Mouse (Mus musculus) gonadal fat pad, adult 2 months (tissue): ENCODE measurements at regions not wholly inside any gene's neighbourhood (a gene's known extent, or its start where the extent isn't known, plus 50 kb on each side); places are given as distances from the start of the nearest gene placed in this dataset.

ENCODE experiments used
- DNase-seq: peaks from one replicate; pipeline ENCODE4 v3.0.0-alpha.2; 2012; ENCODE audit warnings: low read depth

DNA sequence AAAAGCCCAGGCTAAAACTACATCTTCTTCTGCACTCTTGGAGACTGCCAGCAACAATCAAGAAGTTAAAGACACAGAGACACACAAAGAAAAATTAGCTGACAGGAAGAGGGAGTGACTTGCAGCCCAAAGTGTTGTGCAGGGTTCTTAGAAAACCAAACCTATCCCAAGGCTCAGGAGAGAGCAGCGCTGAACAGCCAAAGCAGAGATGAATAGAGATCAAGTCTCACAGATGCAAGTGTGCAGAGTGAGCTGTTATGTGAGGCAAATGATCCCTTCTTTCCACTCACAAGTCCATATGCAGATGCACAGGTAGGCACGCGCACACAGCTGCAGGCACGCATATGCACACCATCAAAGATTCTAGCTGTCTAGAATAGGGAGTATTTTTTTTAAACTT, 318.0 kb upstream of the Npvf start:
- DNase-seq, result no peak

DNA sequence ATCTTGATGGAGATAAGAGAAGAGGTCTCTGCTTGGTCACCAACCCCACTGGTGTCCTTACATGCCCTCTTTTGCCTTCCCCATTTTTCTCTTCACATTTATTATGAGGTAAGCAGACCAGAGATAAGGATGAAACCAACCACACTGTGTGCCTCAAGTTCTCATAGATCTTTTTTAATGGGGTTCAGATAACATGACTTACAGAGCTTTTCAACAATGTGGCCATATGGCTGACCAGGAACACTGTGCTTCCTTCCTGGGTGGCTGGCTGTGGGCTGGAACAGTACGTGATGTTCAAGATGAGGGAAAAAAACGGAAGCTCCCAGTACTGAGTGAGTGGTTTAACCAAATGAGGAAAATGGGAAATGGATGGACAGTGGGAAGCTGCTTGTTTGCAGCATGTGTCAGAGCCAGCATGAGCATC, 319.0 kb upstream of the Npvf start:
- no peak for DNase-seq

DNA sequence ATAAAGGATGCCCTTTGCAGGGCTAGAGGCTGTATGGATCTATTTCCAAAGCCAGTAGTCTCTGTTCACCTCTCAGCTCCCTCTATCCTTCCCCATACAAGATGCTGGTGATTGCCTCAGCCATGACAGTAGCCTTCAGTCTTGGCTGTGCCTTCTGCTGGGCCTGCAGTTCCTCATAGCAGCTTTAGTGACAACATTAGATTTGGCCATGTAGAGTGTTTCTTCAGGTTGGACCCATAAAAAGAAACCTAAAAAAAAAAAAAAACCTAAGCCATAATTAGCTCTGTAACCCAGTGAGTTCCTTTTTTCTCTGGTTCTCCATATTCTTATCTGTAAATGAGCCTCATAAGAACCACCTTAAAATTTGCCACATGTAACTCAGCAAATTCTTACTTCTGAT, 319.6 kb upstream of the Npvf start:
- DNase-seq, result no peak

DNA sequence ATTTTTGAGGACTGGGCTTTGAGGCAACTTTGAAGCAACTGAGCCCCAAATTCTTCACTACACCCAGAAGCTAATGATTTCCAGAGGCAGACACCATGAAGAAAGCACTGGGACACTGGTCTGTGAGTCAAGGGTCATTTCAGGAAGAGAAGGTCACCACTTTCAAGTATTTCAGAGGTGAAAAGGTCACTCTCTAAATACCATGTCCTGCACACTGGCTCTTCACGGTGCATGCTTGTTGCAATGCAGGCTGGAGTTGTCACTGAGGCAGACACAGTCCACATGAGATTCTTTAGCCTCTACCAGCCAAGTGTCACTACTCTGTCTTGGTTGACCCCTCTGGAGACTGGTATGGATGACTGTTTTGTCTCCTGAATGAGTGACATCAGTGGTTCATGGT, 320.7 kb upstream of the Npvf start:
- no peak for DNase-seq

DNA sequence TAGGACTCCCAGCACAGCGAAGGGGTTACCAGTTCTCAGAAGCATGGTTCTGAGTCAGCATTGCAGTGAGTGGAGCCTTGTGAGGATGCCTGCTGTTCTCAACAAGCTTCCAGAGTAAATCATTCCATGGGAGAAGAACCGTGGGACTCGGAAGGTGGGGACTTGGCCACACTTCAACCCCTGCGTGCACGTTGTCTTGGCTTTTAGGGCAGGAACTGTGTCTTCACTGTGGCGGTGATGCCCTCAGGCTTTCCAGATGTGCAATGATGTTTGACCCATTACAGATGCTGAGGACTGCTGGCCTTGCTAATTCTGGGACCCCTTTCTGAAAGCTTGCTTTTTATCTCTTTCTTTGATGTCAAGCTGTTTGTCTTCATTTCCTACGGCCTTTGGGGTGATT, 322.7 kb upstream of the Npvf start:
- no peak for DNase-seq

DNA sequence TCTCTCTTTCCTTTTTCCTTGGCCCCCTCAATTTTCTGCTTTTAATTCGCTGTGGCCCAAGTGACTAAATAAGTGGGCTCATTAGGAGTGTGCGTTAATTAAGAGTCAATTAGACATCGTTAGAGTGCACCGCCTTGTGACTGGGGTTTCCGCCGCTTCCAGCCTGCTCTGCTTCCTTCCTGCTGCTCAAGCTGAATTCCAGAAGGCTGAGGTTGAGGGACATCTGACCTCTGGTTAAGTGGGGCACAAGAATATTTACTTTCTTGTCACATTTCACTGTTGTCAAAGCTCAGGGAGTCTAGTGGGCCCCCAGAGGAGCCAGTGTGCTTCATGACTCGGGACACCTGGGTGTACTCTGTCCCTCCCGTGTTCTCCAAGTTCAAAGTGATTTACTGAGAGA, 323.1 kb upstream of the Npvf start:
- DNase-seq, result no peak

DNA sequence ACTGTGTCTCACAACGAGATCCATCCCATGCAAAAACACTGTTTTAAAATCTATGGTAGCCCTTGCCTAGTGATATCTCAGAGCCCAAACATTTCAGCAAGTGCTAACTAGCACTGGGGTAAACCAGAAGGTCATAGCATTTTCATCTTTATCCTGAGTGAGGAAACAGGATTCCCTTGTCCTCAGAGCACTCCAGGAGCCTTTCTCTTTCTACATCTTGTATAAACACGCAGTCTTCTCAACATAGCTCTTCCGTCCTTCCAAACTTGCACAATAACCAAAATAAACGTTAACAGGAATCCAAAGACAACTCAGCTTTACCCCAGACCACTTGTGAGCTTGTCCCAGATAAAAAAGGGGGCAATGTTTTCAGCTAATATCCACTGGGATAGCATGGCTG, 323.8 kb upstream of the Npvf start:
- no peak for DNase-seq

DNA sequence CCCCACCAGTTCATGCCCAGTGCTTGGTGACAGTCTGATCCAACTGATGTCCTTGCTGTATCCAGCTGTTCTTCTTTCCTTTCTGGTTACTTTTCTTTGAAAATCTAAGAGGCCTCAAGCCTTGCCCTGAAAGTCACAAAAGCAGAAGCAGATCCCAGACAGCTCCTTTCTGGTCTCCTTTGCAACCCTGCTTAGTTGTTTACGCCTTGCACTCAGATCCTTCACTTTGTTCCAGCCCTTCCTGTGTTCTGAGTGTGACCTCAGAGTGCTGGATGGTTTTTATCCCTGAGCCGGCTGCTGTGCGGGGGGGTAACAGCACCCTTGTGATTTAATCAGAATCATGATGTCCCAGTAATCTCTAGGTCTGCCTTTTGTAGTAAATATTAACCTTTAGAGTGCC, 324.3 kb upstream of the Npvf start:
- no peak for DNase-seq

DNA sequence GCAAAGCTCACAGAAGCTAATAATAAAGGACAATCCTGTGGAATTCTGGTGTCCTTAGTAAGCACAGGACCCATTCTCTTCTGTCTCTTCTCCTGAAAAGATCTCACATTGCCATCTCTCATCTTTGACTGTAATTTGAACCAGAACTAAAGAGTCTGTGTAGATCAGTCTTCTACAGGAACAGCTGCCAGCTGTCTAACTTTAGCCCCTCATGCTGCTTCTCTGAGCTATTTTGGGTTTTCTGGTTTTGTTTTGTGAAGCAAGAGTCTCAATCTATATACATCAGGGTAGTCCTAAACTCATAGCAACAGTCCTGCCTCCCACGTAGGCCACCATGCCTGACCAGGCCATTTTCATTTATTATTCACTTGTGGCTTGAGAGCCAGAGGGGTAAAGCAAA, 325.5 kb upstream of the Npvf start:
- DNase-seq, result no peak

DNA sequence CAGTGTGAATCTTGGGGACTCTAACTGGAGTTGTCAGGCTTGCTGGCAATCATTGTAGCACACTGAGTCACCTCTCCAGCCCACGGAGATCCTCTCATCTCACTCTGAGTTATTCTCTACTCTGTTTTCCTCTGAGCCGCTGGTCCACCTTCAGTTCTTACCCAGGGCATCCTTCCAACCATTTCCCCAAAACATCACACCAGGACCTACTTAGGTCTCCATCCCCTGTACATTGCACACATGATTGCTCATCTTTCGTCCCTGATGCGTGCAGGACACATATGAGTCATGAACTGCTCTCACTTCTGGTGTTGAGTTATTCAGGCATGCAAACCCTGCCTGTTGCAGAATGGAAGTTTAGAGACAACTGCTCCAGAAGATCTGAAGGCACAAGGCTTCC, 326.1 kb upstream of the Npvf start:
- no peak for DNase-seq

DNA sequence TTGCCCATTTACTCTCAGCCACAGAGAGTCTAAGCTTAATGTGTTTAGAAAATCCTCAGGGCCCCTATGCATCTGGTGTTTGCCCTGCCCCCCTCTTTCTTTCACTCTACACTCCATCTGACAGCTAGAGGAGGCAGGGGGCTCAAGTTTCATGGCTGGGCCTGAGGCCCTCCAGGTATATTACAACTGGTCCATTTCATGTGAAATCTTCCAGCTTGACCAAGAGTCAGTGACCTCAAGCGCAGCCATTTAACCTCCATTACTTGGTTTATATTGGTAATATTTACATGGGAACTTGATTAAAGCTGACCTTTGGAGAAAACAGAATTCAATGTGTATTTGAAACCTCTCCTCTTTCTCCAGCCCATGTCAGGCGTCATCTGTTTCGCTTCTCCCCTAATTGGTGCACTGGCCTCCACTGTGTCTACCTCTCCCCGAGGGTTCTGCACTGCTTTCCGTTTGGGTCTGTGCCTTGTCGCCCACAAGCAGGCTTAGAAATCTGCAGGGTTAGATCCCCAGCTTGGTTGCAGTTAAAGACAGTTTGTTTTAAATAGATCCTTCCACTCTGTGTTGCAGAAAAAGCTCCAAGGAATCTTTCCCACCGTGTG, 327.6 kb upstream of the Npvf start:
- no peak for DNase-seq

DNA sequence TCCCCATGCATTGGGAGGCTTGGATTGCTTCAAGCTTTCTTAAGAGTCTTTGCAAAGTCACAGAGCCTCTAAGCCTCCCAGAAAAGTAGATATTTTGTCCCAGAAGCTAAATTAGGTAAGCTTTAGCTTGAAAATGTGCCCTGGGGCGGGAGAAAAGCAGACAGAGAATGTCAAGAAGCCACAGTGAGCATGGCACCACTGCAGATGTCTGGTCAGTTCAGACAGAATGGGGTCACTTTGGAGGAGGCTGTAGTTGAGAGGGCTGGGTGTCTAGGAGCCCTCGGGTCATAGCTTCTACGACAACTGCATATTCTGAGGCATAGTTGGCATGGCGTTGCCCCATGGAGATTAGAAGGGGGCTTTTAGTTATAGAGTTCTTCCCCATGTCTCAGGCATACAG, 328.6 kb upstream of the Npvf start:
- no peak for DNase-seq

DNA sequence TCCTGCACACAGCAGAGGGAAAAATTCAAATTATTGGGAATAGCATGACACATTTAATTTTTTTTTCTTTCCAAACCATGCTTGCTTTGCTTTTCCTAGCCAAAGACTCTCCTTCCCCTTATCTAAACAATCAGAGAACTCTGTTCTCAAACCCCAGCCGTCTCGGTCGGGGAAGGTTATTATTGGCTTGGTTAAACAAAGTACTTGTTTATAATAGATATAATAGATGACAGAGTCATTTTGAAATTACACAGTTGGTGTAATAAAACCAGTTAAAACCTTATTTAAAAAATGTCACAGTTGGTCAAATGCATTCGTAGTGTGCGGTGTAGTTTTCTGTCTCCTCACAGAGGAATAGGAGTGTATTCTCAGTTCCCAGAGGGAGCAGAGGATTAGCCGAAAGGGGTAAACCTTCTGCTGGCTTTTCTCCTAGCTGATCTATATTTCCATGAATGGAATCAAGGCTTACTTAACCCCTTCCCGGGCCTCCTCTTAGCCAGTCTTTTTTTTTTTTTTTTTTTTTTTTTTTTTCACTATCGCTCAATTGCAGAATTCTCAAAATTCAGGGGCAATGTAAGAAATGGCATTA, 329.4 kb upstream of the Npvf start:
- DNase-seq, result no peak

DNA sequence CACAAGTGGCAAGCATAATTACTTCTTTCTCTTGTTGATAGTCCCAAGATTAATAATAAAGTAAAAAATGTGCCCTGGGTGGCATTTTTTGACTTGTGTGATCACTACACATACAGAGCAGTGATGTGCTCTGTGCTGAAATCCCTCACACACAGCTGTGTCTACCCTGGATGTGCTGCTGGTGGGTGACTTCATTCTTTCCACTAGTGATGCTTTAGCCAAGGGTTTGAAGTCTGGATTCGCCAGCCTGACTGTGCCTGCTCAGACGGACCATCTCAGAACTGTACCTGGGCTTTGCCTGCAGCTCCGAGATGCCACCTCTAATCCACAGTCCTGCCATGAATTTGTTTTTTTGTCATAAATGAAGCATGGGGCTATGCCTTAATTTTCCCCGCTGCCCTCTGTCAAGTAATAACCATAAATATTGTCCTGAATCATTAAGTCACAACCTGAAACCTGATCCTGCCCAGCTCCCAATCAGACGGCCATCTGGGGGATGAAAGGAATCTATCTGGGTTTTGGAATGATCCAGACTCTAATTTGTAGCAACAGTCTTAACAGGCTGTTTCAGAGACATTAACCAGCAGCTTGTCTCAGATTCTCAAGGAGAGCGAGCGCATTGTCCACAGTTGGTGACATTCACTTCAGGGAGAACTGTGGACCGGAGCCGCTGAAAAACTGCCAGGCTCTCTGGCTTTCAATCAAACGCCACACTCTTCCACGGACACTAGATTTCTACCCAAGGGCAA, 330.1 kb upstream of the Npvf start:
- DNase-seq, result no peak

DNA sequence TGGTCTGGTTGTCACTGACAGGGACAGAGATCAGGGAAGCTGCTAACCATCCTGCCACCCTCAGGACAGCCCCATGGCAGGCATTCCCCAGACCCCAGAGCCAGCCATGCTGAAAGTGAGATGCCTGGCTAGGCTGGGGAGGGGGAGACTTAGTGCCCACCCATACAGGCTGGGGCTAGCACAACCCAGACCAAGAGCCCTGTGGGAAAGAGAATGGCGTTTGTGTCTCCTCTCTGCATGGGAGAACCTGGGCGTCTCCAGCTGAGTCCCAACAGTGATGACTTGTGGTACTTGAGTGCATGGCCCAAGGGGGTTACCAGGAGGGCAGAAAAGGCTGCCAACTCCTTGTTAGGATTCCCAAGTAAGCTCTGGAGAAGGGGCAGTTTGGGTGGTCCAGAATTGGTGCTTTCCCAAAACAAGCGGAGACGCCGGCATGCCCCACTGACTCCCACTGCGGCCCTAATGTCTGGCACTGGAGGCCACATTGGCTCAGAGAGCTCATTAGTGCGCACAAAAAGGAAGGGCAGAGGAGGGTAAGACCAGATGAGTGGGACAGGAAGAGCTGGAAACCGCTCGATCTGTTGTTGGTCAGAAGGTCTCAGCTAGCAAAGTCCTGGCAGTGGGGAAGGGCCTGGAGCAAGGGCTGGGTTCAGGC, 332.2 kb upstream of the Npvf start:
- DNase-seq, result no peak

DNA sequence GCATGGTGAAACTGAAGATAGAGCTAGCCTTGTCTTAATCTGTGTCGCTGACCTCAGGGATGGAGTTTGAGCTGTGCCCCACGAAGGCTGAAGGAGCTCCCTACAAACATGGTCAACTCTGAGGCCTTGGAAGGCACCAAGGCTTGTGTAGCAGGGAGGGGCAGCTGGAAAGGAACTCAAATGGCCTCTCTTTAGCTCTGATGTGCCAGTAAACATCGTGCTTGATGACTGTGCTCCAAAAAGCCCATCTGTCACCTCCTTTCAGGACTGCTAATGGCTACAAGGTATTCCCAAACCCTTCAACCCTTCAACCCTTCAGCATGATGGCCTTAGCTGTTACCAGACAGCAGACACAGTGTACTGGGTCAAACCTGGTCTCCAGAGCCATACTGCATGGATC, 334.3 kb upstream of the Npvf start:
- DNase-seq, result no peak

DNA sequence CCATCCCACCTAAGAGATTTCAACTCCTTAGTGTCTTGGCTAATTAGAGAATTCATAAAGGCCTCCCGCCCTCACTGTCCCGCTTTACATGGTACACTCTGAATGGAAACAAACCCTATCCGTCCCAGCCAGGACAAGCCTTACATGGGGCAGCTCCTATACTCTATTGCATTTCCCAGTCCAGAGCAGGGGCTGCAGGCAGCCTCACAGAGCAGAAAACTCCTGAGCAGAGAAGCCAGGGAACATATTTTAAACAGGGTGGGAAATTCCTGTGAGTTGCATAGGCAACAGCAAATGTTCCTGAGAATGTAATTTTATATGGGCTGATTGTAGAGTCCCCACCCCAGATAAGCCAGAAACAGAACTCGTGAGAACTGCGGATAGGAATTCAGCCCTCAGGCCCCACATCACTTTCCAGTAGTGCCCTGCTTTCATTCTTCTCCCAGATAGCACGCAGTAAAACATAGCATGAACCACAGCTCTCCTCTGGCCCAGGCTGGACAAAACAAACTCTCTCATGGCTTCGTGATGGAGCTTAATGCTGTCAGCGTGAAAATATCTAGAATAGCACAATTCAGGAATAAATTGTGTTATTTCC, 337.4 kb upstream of the Npvf start:
- no peak for DNase-seq

DNA sequence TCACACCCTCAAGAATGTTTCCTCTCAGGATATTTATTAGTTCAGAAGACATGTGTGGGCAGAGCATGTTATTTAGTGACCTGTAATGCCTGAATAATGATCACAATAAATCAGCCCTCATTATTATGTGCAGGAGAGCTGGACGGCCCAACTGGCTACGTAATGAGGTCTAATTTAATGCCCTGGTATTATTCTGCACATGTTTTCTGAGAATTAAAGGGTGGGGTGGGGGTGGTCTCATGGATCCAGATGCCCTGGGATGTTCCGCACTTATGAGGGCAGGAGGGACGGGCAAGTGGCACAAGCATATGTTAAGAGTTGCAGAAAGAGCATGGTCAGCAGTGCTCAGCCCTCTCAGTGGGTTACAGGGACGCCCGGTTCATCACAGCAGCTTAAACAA, 339.7 kb upstream of the Npvf start:
- no peak for DNase-seq

DNA sequence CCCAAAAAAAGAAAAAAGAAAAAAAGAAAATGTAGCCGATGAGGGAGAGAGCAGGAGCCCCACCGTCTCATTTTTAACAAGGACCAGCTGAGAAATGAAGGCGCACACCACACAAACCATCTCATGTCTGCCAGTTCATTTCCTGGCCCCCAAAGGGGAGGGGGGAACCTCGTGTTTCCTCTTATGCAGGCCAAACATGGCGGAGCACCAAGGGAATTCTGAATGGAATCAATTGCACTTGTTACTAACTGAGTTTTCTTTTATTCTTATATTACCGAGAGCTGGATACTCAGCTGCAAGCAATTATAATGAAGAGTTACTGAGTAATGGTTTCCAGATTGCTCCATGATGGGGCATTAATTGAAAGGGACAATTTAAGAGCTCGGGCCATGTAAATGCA, 348.5 kb upstream of the Npvf start:
- DNase-seq, result no peak

DNA sequence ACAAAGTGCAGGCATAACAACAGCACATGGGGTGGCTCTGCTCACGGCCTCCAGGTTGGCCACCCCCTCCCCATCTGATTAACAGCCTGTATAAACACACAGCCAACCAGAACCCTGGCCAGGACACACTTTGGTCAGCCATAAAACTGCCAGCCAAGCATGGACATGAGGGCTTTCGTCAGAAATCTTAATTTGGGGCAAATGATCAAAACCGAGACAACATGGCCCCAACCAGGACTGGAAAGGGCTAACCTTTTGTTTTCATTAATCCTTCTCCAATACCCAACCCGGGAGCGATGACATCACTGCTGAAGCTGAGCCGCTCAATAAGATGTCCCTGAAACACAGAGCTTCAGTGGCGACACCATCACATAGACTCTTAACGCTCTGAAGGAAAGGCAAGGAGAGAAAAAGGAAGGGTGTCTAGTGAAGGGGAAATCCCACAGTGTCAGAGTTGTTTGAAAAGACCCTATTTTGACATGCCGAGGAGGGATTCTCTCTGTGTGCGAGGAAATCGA, 351.9 kb upstream of the Npvf start:
- no peak for DNase-seq

DNA sequence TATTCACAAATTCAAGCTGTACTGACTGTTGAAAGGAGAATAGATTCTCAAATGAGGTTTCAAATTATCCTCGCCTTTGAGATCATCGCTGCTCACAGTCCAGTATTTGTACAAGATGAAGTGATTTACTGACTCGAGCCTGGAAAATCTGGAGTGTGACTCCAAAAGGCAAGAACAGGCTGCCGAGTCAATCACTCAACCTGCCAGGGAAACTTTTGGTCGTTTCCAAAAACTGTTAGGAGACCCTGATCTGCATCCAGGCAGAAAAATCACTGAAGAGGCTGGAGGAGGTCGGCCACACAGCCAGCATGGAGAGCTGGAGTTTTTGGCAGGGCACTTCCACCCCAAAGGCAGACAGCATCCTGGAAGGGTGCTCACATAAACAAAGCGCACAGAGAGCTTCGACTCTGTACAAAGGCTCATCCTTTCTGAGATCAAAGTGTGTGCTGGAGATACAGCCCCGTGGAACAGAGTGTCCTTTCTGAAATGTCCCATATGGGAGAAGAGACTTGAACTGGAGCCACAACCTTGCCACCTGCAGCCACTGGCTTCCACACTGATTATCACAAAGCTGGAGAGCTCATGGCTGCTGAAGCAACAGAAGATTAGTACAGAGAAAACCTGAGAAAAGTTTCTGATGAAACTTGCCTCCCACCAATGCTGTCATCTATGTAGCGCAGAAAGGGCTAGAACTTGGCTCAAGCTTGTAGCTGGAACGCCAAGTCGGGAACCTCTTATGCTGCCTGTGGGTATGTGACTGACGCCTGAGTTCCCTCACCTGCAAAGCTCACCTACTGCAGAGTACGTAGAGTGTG, 355.5 kb upstream of the Npvf start:
- DNase-seq, result peak; percentile 88

DNA sequence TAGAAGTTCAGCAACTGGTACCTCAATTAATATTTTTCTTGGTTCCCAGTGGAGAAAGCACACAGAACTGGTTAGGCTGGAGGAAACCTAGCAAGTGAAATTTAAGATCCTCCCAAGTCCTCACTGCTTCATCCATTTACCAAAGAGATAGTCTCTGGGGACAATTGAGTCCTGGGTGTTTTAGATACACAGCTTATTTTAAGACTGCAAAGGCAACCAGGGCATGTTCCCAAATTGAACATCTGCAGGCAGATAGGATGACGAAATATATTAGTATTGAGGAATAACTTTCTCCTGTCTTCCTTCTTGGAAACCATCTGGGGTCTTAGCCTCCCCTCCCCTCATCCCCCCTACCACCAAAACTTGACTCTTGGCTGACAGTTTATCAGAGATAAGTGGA, 356.3 kb upstream of the Npvf start:
- no peak for DNase-seq
